Mouse (Mus musculus): ENCODE measurements around the gene Nrn1. TPM values are rescaled to one million over a fixed set of nuclear protein-coding genes. Genes with fewer than 3 reads are reported as not detected.

The Nrn1 gene
- 2.0 and 4.5 TPM in 2 replicates for polyA plus RNA-seq (2012; rRNA removed)

DNA sequence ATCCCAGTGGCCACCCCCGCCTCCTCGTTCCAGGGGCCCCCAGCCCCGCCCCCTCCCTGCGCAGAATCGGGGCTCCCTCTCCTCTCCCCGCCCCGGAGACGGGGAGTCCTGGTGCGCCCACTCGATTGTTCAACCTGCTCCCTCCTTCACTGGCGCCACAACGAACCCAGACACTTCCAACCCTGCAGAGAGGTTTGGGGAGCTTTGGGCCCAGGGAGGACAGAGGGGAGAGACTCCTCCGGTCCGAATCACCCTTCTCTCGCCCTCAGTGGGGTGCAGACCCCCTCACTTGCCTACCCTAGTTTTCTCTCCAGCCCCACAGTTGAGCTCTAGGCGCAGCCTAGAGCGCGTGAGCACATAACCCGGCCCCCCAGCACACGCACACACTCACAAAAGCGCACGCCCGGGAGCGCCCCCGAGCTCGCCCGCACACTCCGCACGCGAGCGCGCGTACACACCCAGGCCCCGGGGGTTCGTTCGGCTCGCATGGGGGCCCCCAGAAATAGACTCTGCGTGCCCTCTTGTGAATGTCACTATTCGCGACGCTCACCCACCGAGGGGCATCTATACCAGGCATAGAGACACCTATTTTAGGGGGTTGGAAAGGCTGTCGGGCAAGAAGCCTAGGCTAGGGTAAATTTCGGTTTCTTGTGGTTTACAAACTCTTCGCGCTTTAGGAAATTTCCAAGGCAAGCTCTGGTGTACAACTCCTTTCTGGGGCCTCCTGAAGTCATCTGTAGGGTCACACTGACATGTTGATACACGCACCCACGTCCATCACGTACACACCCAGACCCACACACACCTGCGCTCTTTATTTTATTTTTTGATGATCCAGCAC is at the start of gene Nrn1:
Gene Nrn1 (minus strand): TSS at position 401 of the 841 bp plus-strand sequence.

All from stomach, adult 2 months (tissue).